Mouse (Mus musculus): ENCODE results near the gene Xrcc5. TPM values are rescaled to one million over a fixed set of nuclear protein-coding genes. Genes with fewer than 3 reads are reported as not detected.

Gene Xrcc5
- polyA plus RNA-seq, 1 experiment = 19.0 TPM

GRCm38 (mm10) chr1:72379752-72380353, 72.6 kb downstream of the Xrcc5 start:
- WGBS = 88% methylated on average over 11 of the region's 11 CpGs
- TF ChIP-seq CTCF (IDR thresholded peaks at IDR 0.05; ENCODE audit: control insufficient read depth, insufficient read depth, low read length) = no peak
- TF ChIP-seq POLR2A (IDR thresholded peaks at IDR 0.05; ENCODE audit: borderline replicate concordance, control insufficient read depth, low read depth, low read length) = no peak
- H3K4me1 ChIP-seq (ENCODE audit: control insufficient read depth, insufficient read depth, low read length) = peaks cover 2% of the 10 kb centered on the region; the same call in 1 of the 2 replicates
- no peak overlapping the region for H3K27ac ChIP-seq (ENCODE audit: control insufficient read depth, insufficient read depth, low read depth, low read length, poor library complexity)
- H3K4me3 ChIP-seq (replicated peaks; ENCODE audit: control insufficient read depth, low read depth, low read length) = no peak overlapping the region

DNA sequence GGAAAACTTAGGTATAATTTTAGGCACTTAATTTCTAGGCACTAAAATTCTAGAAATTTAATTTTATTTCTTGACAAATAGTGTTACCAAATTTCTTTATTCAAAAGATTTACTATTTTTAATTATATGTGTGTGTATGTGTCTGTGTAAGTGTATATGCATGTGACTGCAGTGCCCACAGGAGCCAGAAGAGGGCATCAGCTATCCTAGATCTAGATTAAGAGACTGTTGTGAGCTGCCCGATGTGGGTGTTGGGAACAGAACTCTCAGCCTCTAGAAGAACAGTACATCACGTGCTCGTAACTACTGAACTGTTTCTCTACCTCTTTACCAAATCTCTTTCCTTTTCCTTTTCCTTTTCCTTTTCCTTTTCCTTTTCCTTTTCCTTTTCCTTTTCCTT, 73.3 kb downstream of the Xrcc5 start:
- 94% methylated on average over 3 of the region's 3 CpGs for WGBS
- TF ChIP-seq CTCF (IDR thresholded peaks at IDR 0.05; ENCODE audit: control insufficient read depth, insufficient read depth, low read length) (no peak), POLR2A (IDR thresholded peaks at IDR 0.05; ENCODE audit: borderline replicate concordance, control insufficient read depth, low read depth, low read length) (no peak)

GRCm38 (mm10) chr1:72383056-72383455, 75.8 kb downstream of the Xrcc5 start:
- no peak for TF ChIP-seq POLR2A (IDR thresholded peaks at IDR 0.05; ENCODE audit: borderline replicate concordance, control insufficient read depth, low read depth, low read length)
- TF ChIP-seq CTCF (IDR thresholded peaks at IDR 0.05; ENCODE audit: control insufficient read depth, insufficient read depth, low read length) = no peak
- Histone ChIP-seq H3K4me1 (ENCODE audit: control insufficient read depth, insufficient read depth, low read length) (no peaks in the 10 kb centered on the region), H3K4me3 (replicated peaks; ENCODE audit: control insufficient read depth, low read depth, low read length) (no peak overlapping the region), H3K27ac (ENCODE audit: control insufficient read depth, insufficient read depth, low read depth, low read length, poor library complexity) (no peak overlapping the region)
- WGBS = 84% methylated on average over 7 of the region's 7 CpGs

More for the DNA sequence above, 73.3 kb downstream of the Xrcc5 start:
- no peak overlapping the region for H3K27ac ChIP-seq (ENCODE audit: control insufficient read depth, insufficient read depth, low read depth, low read length, poor library complexity)
- H3K4me3 ChIP-seq (replicated peaks; ENCODE audit: control insufficient read depth, low read depth, low read length) = no peak overlapping the region
- H3K4me1 ChIP-seq (ENCODE audit: control insufficient read depth, insufficient read depth, low read length) = no peaks in the 10 kb centered on the region

- TF ChIP-seq CTCF (IDR thresholded peaks at IDR 0.05; ENCODE audit: control insufficient read depth, insufficient read depth, low read length) = no peak
- TF ChIP-seq POLR2A (IDR thresholded peaks at IDR 0.05; ENCODE audit: borderline replicate concordance, control insufficient read depth, low read depth, low read length) = no peak
- Histone ChIP-seq H3K4me3 (replicated peaks; ENCODE audit: control insufficient read depth, low read depth, low read length) (no peak overlapping the region), H3K27ac (ENCODE audit: control insufficient read depth, insufficient read depth, low read depth, low read length, poor library complexity) (no peak overlapping the region), H3K4me1 (ENCODE audit: control insufficient read depth, insufficient read depth, low read length) (no peaks in the 10 kb centered on the region)
- 76% methylated on average over 5 of the region's 5 CpGs for WGBS
These were observed 76.4 kb downstream of the Xrcc5 start for GRCm38 (mm10) chr1:72383651-72384050.

DNA sequence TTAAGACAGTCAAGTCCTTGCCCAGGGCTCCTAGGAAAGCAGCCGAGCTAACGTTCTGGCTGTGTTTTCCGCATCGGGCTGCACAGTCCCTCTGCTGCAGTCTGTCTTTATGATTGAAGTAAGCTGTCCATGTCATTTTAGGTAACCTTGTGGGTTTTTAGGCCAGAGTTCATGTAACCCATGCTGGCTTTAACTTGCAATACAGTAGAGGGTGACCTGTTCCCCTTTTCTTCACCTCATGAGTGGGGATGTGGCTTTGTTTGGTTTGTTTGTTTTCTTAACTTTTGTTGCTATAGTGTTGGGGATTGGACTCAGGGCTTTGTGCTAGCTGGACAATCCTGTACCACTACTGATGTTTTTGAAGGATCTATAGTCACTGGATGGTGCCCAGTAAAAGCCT, 83.2 kb downstream of the Xrcc5 start:
- H3K27ac ChIP-seq (ENCODE audit: control insufficient read depth, insufficient read depth, low read depth, low read length, poor library complexity) = no peak overlapping the region
- TF ChIP-seq POLR2A (IDR thresholded peaks at IDR 0.05; ENCODE audit: borderline replicate concordance, control insufficient read depth, low read depth, low read length) (no peak), CTCF (IDR thresholded peaks at IDR 0.05; ENCODE audit: control insufficient read depth, insufficient read depth, low read length) (no peak)
- WGBS = 69% methylated on average over 4 of the region's 4 CpGs
- no peak overlapping the region for H3K4me3 ChIP-seq (replicated peaks; ENCODE audit: control insufficient read depth, low read depth, low read length)
- no peaks in the 10 kb centered on the region; the same call in none of the 2 replicates for H3K4me1 ChIP-seq (ENCODE audit: control insufficient read depth, insufficient read depth, low read length)

GRCm38 (mm10) chr1:72399720-72400401, 92.6 kb downstream of the Xrcc5 start:
- Histone ChIP-seq H3K4me1 (ENCODE audit: control insufficient read depth, insufficient read depth, low read length) (no peaks in the 10 kb centered on the region), H3K4me3 (replicated peaks; ENCODE audit: control insufficient read depth, low read depth, low read length) (no peak overlapping the region), H3K27ac (ENCODE audit: control insufficient read depth, insufficient read depth, low read depth, low read length, poor library complexity) (no peak overlapping the region)
- TF ChIP-seq POLR2A (IDR thresholded peaks at IDR 0.05; ENCODE audit: borderline replicate concordance, control insufficient read depth, low read depth, low read length) (no peak), CTCF (IDR thresholded peaks at IDR 0.05; ENCODE audit: control insufficient read depth, insufficient read depth, low read length) (no peak)
- WGBS = 80% methylated on average over 8 of the region's 8 CpGs

- no peak for TF ChIP-seq CTCF (IDR thresholded peaks at IDR 0.05; ENCODE audit: control insufficient read depth, insufficient read depth, low read length)
- H3K27ac ChIP-seq (ENCODE audit: control insufficient read depth, insufficient read depth, low read depth, low read length, poor library complexity) = no peak overlapping the region
- 84% methylated on average over 9 of the region's 9 CpGs for WGBS
- H3K4me3 ChIP-seq (replicated peaks; ENCODE audit: control insufficient read depth, low read depth, low read length) = no peak overlapping the region
- no peaks in the 10 kb centered on the region for H3K4me1 ChIP-seq (ENCODE audit: control insufficient read depth, insufficient read depth, low read length)
These were observed 93.4 kb downstream of the Xrcc5 start for GRCm38 (mm10) chr1:72400616-72401015.

DNA sequence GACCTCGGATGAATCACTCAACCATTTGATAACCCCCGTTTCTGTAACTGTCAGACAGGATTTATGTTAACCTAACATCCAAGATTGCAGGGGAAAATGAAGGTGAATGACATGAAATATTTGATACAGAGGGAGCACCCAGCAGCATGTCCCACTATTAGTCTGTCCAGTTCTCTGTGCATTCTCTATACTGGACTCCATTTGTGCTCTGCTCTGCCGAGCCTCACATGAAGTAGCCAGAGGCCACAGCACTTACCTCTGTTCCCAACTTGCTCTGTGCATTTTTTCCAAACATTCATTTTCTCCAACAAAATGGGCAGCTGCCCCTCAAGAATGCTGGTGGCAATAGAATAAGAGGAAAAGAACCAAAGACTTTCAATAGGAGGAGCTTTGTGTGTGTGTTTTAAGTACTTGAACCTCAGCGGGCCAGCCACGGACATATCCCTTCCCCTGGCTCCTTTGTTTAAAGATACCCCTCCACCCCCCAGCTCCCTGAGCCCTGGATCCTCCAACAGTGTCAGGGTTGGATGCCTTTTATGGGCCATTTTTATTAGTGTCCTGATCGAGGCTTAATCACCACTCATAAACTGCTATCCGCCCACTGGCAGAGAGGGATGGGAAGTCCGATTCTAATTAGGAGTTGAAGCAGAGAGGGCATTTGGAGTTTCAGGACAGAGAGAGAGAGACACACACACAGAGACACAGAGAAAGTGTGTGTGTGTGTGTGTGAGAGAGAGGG, 94.3 kb downstream of the Xrcc5 start:
- no peaks in the 10 kb centered on the region for H3K4me1 ChIP-seq (ENCODE audit: control insufficient read depth, insufficient read depth, low read length)
- no peak overlapping the region for H3K27ac ChIP-seq (ENCODE audit: control insufficient read depth, insufficient read depth, low read depth, low read length, poor library complexity)
- H3K4me3 ChIP-seq (replicated peaks; ENCODE audit: control insufficient read depth, low read depth, low read length) = no peak overlapping the region
- WGBS = 64% methylated on average over 8 of the region's 8 CpGs
- TF ChIP-seq CTCF (IDR thresholded peaks at IDR 0.05; ENCODE audit: control insufficient read depth, insufficient read depth, low read length) = no peak

Data from bone marrow, adult 2 months (tissue).